Mouse (Mus musculus): Measurements from ENCODE around the gene Anapc2. TPM values are rescaled to one million over a fixed set of nuclear protein-coding genes. Genes with fewer than 3 reads are reported as not detected.

The Anapc2 gene
- polyA plus RNA-seq, 1 experiment from 2014 or later: 74.7 TPM

DNA sequence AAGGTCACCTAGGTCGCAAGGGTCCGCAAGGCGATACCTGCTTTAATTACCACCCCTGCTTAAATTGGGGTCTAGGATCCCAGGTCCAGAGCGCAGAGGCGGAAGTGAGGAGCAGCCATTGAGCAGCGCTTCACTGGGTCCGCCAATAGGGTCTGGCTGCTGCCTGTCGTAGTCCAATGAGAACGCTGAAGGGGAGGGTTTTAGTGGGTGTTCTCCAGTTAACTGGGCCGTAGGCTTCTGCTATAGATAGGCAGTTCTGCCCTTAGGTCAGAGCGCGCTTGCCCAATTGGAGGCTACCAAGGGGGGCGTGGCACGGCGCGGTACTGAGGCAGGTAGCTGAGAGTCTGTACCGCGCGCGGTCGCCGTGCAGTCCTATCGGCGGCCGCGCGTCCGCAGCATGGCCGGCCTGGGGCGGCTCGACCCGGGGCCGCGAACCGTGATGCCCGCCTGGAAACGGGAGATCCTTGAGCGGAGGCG is 9.9 kb upstream of the Anapc2 start, which contains the start of gene Tprn:
TSS of gene Tprn (plus strand) at position 328 of the 477 bp plus-strand sequence.
- H3K9ac ChIP-seq (ENCODE audit: low read depth, low read length): peak within 1 kb of the TSS; percentile 71
- WGBS: under 1% methylated on average over 39 of the region's 39 CpGs
- H3K9me3 ChIP-seq (ENCODE audit: control insufficient read depth, low read length): no peaks in the 10 kb centered on the region
- H3K27me3 ChIP-seq (replicated peaks; ENCODE audit: control insufficient read depth, insufficient read depth, low read length): peaks cover 3% of the 10 kb centered on the region; the same call in 1 of the 2 replicates
- peak within 1 kb of the TSS; percentile 69 for H3K4me2 ChIP-seq
- no peaks in the 10 kb centered on the region for H3K36me3 ChIP-seq (ENCODE audit: control insufficient read depth, insufficient read depth, low read length)
- ATAC-seq (replicated peaks; ENCODE audit: low FRiP score): peak; percentile 97
- H3K4me3 ChIP-seq (ENCODE audit: low read depth, low read length): peak within 1 kb of the TSS; percentile 75
- peak; percentile 89 for DNase-seq (ENCODE audit: low spot score)
- H3K27ac ChIP-seq (ENCODE audit: low read depth, low read length): peak within 1 kb of the TSS; percentile 71
- peaks cover 28% of the 10 kb centered on the region for H3K4me1 ChIP-seq (replicated peaks; ENCODE audit: control insufficient read depth, insufficient read depth, low read length)

DNA sequence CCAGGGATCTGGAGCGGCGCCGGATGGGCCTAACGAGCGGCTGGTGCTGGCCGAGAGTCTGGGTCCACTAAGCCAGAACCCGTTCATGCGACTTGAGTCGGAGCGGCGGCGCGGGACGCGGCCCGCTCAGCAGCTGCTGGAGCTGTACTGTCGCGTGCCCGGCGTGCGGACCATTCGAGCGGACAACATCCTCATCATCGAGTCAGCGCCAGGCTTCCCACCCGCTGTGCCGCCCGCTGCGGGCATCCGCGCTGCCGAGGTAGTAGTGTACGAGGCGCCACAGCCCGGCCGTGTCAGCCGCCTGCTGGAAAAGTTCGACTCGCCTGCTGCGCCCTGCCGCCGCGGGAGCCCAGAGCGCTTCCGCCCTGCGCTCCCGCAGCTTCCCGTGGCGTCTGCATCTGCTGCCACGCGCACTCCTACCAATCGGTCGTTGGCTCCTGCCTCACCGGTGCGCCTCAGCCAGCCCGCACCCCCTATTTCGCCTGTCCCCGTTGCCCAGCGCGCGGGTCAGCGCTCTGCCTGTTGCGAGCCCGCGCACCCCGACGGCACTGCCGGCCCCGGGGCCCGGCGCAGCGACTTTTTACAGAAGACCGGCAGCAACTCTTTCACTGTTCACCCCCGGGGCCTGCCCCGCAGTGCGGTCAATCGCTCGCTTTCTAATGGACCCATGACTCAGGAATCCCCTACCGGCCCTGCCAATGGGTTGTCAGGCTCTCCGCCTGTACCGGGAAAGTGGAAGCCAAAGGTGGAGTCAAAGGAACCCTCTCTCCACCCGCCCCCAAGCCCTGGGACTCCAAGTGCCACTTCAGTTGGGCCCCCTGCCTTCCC is 9.3 kb upstream of the Anapc2 start:
- WGBS: under 1% methylated on average over 81 of the region's 82 CpGs
- no peak for DNase-seq (ENCODE audit: low spot score)
- Histone ChIP-seq H3K9me3 (ENCODE audit: control insufficient read depth, low read length) (no peaks in the 10 kb centered on the region), H3K36me3 (ENCODE audit: control insufficient read depth, insufficient read depth, low read length) (no peaks in the 10 kb centered on the region), H3K4me2 (peak overlapping the region; percentile 69), H3K9ac (ENCODE audit: low read depth, low read length) (peak overlapping the region; percentile 63), H3K4me3 (ENCODE audit: low read depth, low read length) (peak overlapping the region; percentile 75), H3K27me3 (replicated peaks; ENCODE audit: control insufficient read depth, insufficient read depth, low read length) (peaks cover 3% of the 10 kb centered on the region; the same call in 1 of the 2 replicates), H3K4me1 (replicated peaks; ENCODE audit: control insufficient read depth, insufficient read depth, low read length) (peaks cover 32% of the 10 kb centered on the region), H3K27ac (ENCODE audit: low read depth, low read length) (peak overlapping the region; percentile 39; the same call in 1 of the 2 replicates)
- ATAC-seq (replicated peaks; ENCODE audit: low FRiP score): peak; percentile 18; the same call in 1 of the 2 replicates

DNA sequence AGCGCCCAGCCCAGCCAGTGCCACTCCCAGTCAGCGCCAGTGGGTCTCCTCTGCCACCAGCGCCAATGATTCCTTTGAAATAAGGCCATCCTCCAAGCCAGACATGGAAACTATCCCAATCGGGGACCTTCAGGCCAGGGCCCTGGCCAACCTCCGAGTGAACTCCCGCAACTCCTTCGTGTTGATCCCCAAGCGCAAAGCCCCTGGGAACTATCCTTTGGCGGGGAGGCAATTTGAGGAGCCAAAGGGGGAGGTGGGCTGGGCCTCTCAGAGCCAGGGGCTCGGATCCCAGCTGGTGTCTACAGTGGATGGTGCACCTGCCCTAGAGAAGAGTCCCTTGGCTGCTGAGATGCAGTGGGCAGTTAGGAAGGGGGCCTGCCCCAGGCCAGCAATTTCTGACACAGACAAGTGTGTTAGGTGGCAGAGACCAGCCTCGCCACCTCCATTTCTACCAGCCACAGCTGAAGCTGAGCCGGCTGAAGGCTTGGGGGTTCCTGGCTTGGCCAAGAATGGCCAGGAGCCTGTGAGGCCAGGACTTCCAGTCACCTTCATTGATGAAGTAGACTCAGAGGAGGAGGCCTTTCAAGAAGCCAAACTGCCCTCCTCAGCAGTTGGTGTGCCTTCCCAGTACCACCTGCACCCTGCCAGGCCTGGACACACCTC is 8.5 kb upstream of the Anapc2 start:
- DNase-seq (ENCODE audit: low spot score) (no peak), ATAC-seq (replicated peaks; ENCODE audit: low FRiP score) (no peak)
- no peaks in the 10 kb centered on the region for H3K36me3 ChIP-seq (ENCODE audit: control insufficient read depth, insufficient read depth, low read length)
- peak overlapping the region; percentile 63 for H3K9ac ChIP-seq (ENCODE audit: low read depth, low read length)
- H3K4me2 ChIP-seq: peak overlapping the region; percentile 69
- H3K27ac ChIP-seq (ENCODE audit: low read depth, low read length): no peak overlapping the region
- peaks cover 32% of the 10 kb centered on the region for H3K4me1 ChIP-seq (replicated peaks; ENCODE audit: control insufficient read depth, insufficient read depth, low read length)
- peaks cover 3% of the 10 kb centered on the region; the same call in 1 of the 2 replicates for H3K27me3 ChIP-seq (replicated peaks; ENCODE audit: control insufficient read depth, insufficient read depth, low read length)
- WGBS: 30% methylated on average over 12 of the region's 12 CpGs
- H3K4me3 ChIP-seq (ENCODE audit: low read depth, low read length): peak overlapping the region; percentile 75
- no peaks in the 10 kb centered on the region for H3K9me3 ChIP-seq (ENCODE audit: control insufficient read depth, low read length)

DNA sequence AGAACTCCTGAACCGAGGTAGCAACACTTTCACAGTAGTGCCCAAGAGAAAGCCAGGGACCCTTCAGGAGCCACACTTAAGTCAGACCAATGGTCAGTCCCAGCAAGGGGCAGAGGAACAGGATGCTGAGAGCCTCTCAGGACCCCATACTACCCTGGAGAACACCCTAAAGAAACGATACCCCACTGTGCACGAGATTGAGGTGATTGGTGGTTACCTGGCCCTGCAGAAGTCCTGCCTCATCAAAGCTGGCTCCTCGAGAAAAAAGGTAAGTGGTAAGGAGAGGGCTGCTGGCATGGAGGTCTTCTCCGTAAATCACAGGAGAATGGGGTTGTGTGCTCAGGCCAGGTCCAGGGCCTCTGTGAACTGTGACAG is 8.0 kb upstream of the Anapc2 start:
- Histone ChIP-seq H3K9me3 (ENCODE audit: control insufficient read depth, low read length) (no peaks in the 10 kb centered on the region), H3K9ac (ENCODE audit: low read depth, low read length) (peak overlapping the region; percentile 20), H3K27me3 (replicated peaks; ENCODE audit: control insufficient read depth, insufficient read depth, low read length) (peaks cover 3% of the 10 kb centered on the region; the same call in 1 of the 2 replicates), H3K4me3 (ENCODE audit: low read depth, low read length) (peak overlapping the region; percentile 75), H3K4me2 (peak overlapping the region; percentile 69), H3K27ac (ENCODE audit: low read depth, low read length) (no peak overlapping the region), H3K36me3 (ENCODE audit: control insufficient read depth, insufficient read depth, low read length) (no peaks in the 10 kb centered on the region), H3K4me1 (replicated peaks; ENCODE audit: control insufficient read depth, insufficient read depth, low read length) (peaks cover 32% of the 10 kb centered on the region)
- no peak for DNase-seq (ENCODE audit: low spot score)
- 66% methylated on average over 5 of the region's 5 CpGs for WGBS
- no peak for ATAC-seq (replicated peaks; ENCODE audit: low FRiP score)

DNA sequence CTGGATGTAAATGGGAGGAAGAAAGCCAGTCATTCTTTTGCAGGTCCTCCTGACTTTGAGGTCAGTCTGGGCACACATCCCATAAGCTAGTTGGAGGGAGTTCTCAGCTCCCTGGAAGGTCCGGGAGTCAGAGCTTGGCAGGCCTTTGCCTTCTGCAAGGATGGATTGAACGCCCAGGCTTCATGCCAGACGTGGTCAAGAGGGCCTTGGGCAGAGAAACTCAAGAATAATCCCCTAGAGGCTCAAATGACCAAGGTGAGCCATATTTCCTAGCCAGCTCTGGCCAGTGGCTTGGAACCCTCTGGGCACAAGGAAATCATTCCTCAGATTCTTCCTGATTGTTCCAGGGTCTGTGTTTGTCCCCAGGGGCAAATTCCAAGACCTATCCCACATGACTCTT is 7.4 kb upstream of the Anapc2 start:
- Histone ChIP-seq H3K9me3 (ENCODE audit: control insufficient read depth, low read length) (no peaks in the 10 kb centered on the region), H3K4me1 (replicated peaks; ENCODE audit: control insufficient read depth, insufficient read depth, low read length) (peaks cover 32% of the 10 kb centered on the region), H3K27me3 (replicated peaks; ENCODE audit: control insufficient read depth, insufficient read depth, low read length) (peaks cover 3% of the 10 kb centered on the region; the same call in 1 of the 2 replicates), H3K4me2 (peak overlapping the region; percentile 69), H3K9ac (ENCODE audit: low read depth, low read length) (0 out of 2 replicates have a peak overlapping the region, but pooled peaks have one; percentile 27), H3K36me3 (ENCODE audit: control insufficient read depth, insufficient read depth, low read length) (peaks cover 2% of the 10 kb centered on the region), H3K4me3 (ENCODE audit: low read depth, low read length) (peak overlapping the region; percentile 75; the same call in 1 of the 2 replicates), H3K27ac (ENCODE audit: low read depth, low read length) (no peak overlapping the region)
- DNase-seq (ENCODE audit: low spot score) (no peak), ATAC-seq (replicated peaks; ENCODE audit: low FRiP score) (no peak)
- 76% methylated on average over 3 of the region's 3 CpGs for WGBS

DNA sequence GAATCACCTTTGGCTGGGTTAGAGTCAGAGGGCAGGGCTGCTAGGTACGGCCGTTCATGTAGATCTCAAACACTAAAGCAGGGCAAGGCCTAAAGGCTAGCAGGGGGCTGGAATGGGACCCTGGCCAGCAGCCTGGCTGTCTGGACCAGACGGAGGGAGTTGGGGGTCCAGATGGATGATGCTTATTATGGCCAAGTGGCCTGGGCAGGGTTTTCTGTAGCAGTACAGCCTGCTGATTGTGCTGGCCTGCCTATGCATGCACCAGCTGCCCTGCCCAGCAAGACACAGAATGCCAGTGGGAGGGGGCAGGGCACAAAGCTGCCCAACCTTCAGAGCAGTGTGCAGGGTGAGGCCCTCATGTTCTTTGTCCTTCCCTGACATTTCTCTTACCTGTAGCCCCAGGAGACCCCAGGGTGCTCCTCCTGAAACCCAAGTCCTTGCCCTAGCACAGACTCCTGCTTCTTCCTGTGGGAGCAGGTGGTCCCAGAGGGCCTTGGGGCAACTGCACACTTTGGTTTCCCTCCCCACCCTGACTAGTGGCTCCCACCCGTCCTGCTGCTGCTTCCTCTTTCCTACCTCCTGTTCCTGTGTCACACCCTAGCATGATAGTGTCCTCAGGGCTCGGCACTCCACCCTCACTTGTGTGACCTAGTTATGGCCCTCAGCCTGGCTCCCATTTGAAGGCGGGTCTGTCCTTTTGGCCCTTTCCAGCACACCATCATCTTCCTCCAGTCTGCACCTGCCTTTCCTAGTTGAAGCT is 6.2 kb upstream of the Anapc2 start:
- WGBS: 53% methylated on average over 6 of the region's 6 CpGs
- Histone ChIP-seq H3K4me1 (replicated peaks; ENCODE audit: control insufficient read depth, insufficient read depth, low read length) (peaks cover 35% of the 10 kb centered on the region), H3K4me2 (peak overlapping the region; percentile 60), H3K9ac (ENCODE audit: low read depth, low read length) (peak overlapping the region; percentile 42; the same call in 1 of the 2 replicates), H3K27me3 (replicated peaks; ENCODE audit: control insufficient read depth, insufficient read depth, low read length) (peaks cover 3% of the 10 kb centered on the region; the same call in 1 of the 2 replicates), H3K9me3 (ENCODE audit: control insufficient read depth, low read length) (no peaks in the 10 kb centered on the region), H3K4me3 (ENCODE audit: low read depth, low read length) (peak overlapping the region; percentile 18; the same call in 1 of the 2 replicates), H3K36me3 (ENCODE audit: control insufficient read depth, insufficient read depth, low read length) (peaks cover 8% of the 10 kb centered on the region), H3K27ac (ENCODE audit: low read depth, low read length) (0 out of 2 replicates have a peak overlapping the region, but pooled peaks have one; percentile 19)
- no peak for ATAC-seq (replicated peaks; ENCODE audit: low FRiP score)
- no peak for DNase-seq (ENCODE audit: low spot score)

DNA sequence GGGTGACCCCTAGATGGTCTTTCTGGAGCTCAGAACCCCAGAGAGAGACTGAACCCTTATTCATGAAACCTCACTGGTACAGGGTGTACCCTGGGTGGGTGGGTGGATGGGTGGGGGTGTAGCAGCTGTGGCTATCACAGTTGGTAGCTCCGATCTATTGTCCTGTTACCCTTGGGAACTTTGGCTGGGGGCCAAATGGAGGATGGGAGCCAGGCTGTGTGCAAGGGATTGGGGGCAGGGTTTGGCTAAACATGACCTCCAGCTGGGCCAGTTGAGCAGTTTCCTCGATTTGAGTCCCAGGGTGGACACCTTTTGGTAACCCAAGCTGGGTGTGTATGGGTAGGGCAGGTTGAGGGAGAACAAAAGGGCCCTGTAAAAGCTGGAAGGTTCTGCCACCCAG is 5.6 kb upstream of the Anapc2 start:
- H3K4me1 ChIP-seq (replicated peaks; ENCODE audit: control insufficient read depth, insufficient read depth, low read length): peaks cover 40% of the 10 kb centered on the region
- ATAC-seq (replicated peaks; ENCODE audit: low FRiP score) (no peak), DNase-seq (ENCODE audit: low spot score) (no peak)
- no peaks in the 10 kb centered on the region for H3K9me3 ChIP-seq (ENCODE audit: control insufficient read depth, low read length)
- H3K36me3 ChIP-seq (ENCODE audit: control insufficient read depth, insufficient read depth, low read length): peaks cover 8% of the 10 kb centered on the region
- H3K4me2 ChIP-seq: peak overlapping the region; percentile 60
- peaks cover 3% of the 10 kb centered on the region; the same call in 1 of the 2 replicates for H3K27me3 ChIP-seq (replicated peaks; ENCODE audit: control insufficient read depth, insufficient read depth, low read length)
- H3K9ac ChIP-seq (ENCODE audit: low read depth, low read length): 0 out of 2 replicates have a peak overlapping the region, but pooled peaks have one; percentile 42
- H3K27ac ChIP-seq (ENCODE audit: low read depth, low read length): peak overlapping the region; percentile 35; the same call in 1 of the 2 replicates
- 37% methylated on average over 2 of the region's 2 CpGs for WGBS
- no peak overlapping the region for H3K4me3 ChIP-seq (ENCODE audit: low read depth, low read length)

DNA sequence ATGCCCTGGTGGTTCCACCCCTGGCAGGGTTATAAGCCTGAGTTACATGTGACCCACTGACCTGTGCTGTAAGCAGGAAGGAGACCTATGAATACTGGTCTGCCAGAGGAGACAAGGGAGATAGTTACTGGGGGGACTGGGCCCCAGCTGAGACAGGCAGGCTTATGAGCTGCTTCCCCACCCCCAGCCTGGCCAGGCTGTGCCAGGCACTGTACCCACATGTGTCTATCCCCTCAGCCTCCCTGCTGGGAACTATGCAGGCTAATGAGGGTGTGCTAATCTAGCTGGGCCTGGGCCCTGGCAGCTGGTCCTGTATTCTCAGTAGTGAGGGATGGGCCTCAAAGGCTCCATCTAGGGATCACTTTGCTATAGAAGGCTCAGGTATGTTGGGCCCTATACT is 5.0 kb upstream of the Anapc2 start:
- H3K27me3 ChIP-seq (replicated peaks; ENCODE audit: control insufficient read depth, insufficient read depth, low read length): peaks cover 3% of the 10 kb centered on the region; the same call in 1 of the 2 replicates
- H3K27ac ChIP-seq (ENCODE audit: low read depth, low read length): peak overlapping the region; percentile 35; the same call in 1 of the 2 replicates
- H3K4me2 ChIP-seq: peak overlapping the region; percentile 60; the same call in 1 of the 2 replicates
- no peak overlapping the region for H3K4me3 ChIP-seq (ENCODE audit: low read depth, low read length)
- ATAC-seq (replicated peaks; ENCODE audit: low FRiP score) (no peak), DNase-seq (ENCODE audit: low spot score) (no peak)
- peaks cover 40% of the 10 kb centered on the region for H3K4me1 ChIP-seq (replicated peaks; ENCODE audit: control insufficient read depth, insufficient read depth, low read length)
- H3K36me3 ChIP-seq (ENCODE audit: control insufficient read depth, insufficient read depth, low read length): peaks cover 8% of the 10 kb centered on the region
- H3K9me3 ChIP-seq (ENCODE audit: control insufficient read depth, low read length): no peaks in the 10 kb centered on the region
- H3K9ac ChIP-seq (ENCODE audit: low read depth, low read length): peak overlapping the region; percentile 31; the same call in 1 of the 2 replicates
